Mouse (Mus musculus) intestine, embryonic 16.5 days (tissue): Measurements from ENCODE around the gene Sinhcaf. TPM values are rescaled to one million over a fixed set of nuclear protein-coding genes. Genes with fewer than 3 reads are reported as not detected.
"Not testable (repeated sequence)": the region's sequence is repeated elsewhere in the genome, so short reads cannot be mapped to it uniquely, and the experiment has no call there.

ENCODE experiments used
- ATAC-seq: fragments of 200-750 bp; cut with Nextera tagmentation; 2 replicates; pipeline ENCODE4 v1.8.0; 2017; ENCODE audit warnings: moderate TSS enrichment, moderate library complexity
- H3K27ac ChIP-seq: fragments of 300-500 bp; sonication (generic); 2 replicates; pipeline ENCODE4 v1.5.1; 2014; ENCODE audit warnings: mild to moderate bottlenecking, low read length
- H3K27me3 ChIP-seq: fragments of 300-500 bp; sonication (generic); replicated peaks from 2 replicates; pipeline ENCODE4 v1.6.1; 2014; ENCODE audit warnings: low read length, control low read depth, mixed read lengths; ENCODE audit not compliant: control insufficient read depth, insufficient read depth
- H3K36me3 ChIP-seq: fragments of 300-500 bp; sonication (generic); 2 replicates; pipeline ENCODE4 v1.6.1; 2014; ENCODE audit warnings: low read length, control low read depth; ENCODE audit not compliant: control insufficient read depth, insufficient read depth
- H3K4me1 ChIP-seq: fragments of 300-500 bp; sonication (generic); 2 replicates; pipeline ENCODE4 v1.6.1; 2014; ENCODE audit warnings: low read length, control low read depth, mixed read lengths; ENCODE audit not compliant: control insufficient read depth, insufficient read depth
- H3K4me2 ChIP-seq: fragments of 300-500 bp; sonication (generic); 2 replicates; pipeline ENCODE4 v1.6.1; 2014; ENCODE audit warnings: low read depth, low read length, control low read depth
- H3K4me3 ChIP-seq: fragments of 300-500 bp; sonication (generic); 2 replicates; pipeline ENCODE4 v1.5.1; 2014; ENCODE audit warnings: mild to moderate bottlenecking, low read length
- H3K9ac ChIP-seq: fragments of 300-500 bp; sonication (generic); 2 replicates; pipeline ENCODE4 v1.6.1; 2014; ENCODE audit warnings: low read depth, low read length
- H3K9me3 ChIP-seq: fragments of 300-500 bp; sonication (generic); 2 replicates; pipeline ENCODE4 v1.6.1; 2016; ENCODE audit warnings: low read length, control low read depth; ENCODE audit not compliant: control insufficient read depth
- WGBS: fragments of 180-500 bp; shearing (Covaris S2); extraction: QIAGEN DNeasy Blood & Tissue Kit; methylation state at CpG from one replicate; pipeline ENCODE4 v1.1.7; 2014; 5-methylcytosine and 5-hydroxymethylcytosine counted together
- polyA plus RNA-seq: library from polyadenylated mRNA; unstranded; fragments of >200 nt; fragmentation: Nextera tagmentation; extraction: Ambion mirVana; gene quantifications from 2 replicates; pipeline ENCODE4 v1.2.1, GENCODE M21; 2015

The Sinhcaf gene
- polyA plus RNA-seq = 76.8 and 88.5 TPM in 2 replicates

DNA sequence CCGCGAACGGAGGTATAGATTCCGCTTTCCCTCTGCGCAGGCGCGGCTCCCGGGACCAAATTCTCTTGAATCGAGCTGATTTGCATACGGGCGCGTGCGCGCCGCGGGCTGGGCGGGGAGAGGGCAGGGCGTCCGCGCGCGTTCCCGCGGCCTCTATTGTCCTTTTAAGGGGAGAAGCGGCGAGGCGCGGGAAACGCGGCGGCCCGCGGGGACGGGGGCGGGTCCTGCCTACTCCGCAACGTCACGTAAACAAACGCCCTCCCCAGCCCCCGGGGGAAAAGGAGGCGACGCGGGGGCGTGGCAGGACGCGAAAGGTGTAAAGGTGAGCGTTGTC lies at the start of gene Sinhcaf:
TSS of gene Sinhcaf (minus strand) at position 59 of the 334 bp plus-strand sequence.
- Histone ChIP-seq H3K36me3 (no peaks in the 10 kb centered on the region), H3K9me3 (no peaks in the 10 kb centered on the region), H3K4me1 (peaks cover 13% of the 10 kb centered on the region), H3K27ac (peak within 1 kb of the TSS; percentile 96), H3K4me3 (peak within 1 kb of the TSS; percentile 95), H3K27me3 (no peaks in the 10 kb centered on the region), H3K4me2 (peak within 1 kb of the TSS; percentile 72), H3K9ac (peak within 1 kb of the TSS; percentile 97)
- ATAC-seq = peak; percentile 86
- under 1% methylated on average over 47 of the region's 47 CpGs for WGBS

DNA sequence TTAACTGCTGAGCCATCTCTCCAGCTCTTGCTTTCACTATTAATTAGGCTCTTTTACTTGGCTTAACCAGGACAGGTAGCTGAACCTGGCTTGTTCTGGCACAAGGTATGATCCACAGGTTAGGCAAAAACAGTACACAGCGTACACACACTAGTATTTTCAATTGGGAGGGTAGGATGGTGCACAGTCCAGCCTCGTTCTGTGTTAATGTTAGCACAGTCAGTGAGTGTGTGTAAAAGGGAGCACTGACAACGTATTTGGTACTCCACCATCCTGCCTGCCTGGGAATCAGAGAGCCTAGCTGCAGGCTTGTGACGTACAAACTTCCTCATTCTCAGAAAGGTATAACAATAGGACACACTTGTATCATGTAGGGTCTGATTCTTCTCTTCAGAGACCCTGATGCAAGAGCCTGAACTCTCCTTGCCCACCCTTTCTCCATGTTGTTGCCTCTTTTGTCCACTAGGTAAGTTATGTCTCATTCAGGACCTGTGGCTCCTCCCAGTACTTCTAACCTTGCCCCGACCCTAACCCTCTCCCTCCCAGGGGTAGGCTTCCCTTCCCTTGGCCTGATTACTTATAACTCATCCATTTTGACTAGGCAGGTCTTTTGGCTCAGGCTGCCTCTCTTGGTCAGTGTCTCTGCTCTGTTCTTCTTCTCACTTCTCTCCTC lies 48.2 kb upstream of the Sinhcaf start:
- WGBS = 68% methylated on average over 5 of the region's 5 CpGs
- H3K4me2 ChIP-seq = no peak overlapping the region
- peak; percentile 12; the same call in 1 of the 2 replicates for ATAC-seq

DNA sequence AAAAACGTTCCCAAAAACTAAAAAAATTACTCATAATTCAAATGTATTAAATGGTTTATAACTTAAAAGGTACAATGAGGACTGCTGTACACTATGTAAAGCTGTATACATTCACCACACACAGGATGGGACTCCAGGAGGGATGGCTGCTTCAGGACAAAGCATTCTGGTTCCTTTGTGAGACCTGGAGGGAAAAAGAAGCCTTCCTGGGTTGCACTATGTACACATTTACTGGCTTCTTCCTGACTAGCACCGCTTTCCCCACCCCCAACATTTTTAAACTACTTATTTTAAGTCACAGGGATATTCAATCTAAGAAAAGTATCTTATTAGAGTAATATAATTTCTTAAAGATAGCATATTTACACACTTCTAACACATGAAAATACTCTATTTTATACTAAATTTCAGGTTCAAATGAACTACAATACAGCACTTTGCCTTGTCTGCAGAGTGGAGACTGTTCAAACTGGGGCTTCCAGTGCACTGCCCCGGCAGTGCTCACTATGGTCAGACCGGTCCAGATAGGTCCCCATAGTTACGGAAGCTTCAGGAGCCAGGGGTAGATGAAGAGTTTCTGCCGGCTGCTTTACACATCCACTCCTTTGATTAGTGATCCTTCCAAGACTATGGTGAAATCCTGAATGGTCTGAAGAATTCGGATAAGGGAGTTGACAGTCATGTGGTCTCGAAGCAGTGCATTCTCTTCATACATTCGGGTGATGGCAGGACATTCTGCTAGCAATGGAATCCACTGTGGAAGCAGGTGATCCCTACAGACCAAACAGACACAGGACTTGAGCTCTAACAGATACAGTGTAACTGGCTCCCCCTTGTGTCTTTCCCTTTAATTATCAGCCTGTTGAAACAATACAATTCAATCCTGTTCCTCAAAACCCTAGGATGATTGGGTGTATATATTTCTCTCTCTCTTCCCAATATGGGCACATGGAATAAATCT lies 47.1 kb upstream of the Sinhcaf start:
- H3K27me3 ChIP-seq = no peaks in the 10 kb centered on the region
- 32% methylated on average over 9 of the region's 9 CpGs for WGBS
- peaks cover 12% of the 10 kb centered on the region; the same call in 1 of the 2 replicates for H3K36me3 ChIP-seq
- ATAC-seq = peak; percentile 59
- no peak overlapping the region for H3K4me2 ChIP-seq
- peaks cover 5% of the 10 kb centered on the region; the same call in 1 of the 2 replicates for H3K4me1 ChIP-seq
- no peak overlapping the region for H3K27ac ChIP-seq
- no peak overlapping the region for H3K4me3 ChIP-seq
- H3K9me3 ChIP-seq = no peaks in the 10 kb centered on the region
- H3K9ac ChIP-seq = no peak overlapping the region

More for the DNA sequence above, 48.2 kb upstream of the Sinhcaf start:
- Histone ChIP-seq H3K4me1 (peaks cover 5% of the 10 kb centered on the region; the same call in 1 of the 2 replicates), H3K4me3 (no peak overlapping the region), H3K27ac (no peak overlapping the region), H3K36me3 (peaks cover 12% of the 10 kb centered on the region; the same call in 1 of the 2 replicates), H3K9me3 (no peaks in the 10 kb centered on the region), H3K27me3 (no peaks in the 10 kb centered on the region), H3K9ac (no peak overlapping the region)

DNA sequence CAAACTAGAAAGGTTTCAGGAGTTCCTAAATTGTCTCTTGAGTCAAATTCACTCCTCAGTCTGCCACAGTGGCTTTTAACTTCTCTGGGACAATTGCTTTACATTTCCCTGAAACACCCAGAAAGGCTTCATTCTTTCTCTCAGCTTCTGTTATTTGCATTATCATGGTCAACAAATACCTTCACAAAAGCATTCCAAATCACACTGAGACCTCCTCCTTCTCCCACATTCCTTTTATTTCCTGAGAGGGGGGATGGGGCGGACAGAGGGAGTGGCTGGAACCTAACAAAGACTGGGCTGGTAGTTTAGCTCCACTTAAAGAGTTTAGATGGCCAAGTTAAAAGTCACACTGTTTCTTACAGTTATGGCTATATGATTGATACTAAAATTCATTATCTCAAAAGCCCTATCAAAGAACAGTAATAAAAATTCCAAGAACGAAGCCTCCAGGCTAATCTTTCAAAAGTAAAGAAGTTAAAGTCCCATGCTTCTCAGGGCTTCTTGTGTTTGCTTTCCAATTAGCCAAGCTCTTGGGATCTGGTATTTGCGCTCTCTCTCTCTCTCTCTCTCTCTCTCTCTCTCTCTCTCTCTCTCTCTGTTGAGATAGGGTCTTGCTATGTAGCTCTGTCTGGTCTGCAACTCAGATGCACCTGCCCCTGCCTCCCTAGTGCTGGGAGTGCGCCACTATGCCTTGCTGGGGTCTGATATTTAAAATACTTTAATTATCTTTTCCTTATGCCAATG lies 46.3 kb upstream of the Sinhcaf start:
- H3K4me1 ChIP-seq = peaks cover 5% of the 10 kb centered on the region; the same call in 1 of the 2 replicates
- no peaks in the 10 kb centered on the region for H3K9me3 ChIP-seq
- ATAC-seq = peak; percentile 27; the same call in 1 of the 2 replicates
- no peak overlapping the region for H3K4me2 ChIP-seq
- H3K4me3 ChIP-seq = no peak overlapping the region
- H3K36me3 ChIP-seq = peaks cover 12% of the 10 kb centered on the region; the same call in 1 of the 2 replicates
- no peak overlapping the region for H3K27ac ChIP-seq
- no peaks in the 10 kb centered on the region for H3K27me3 ChIP-seq
- WGBS = 55% methylated on average over 4 of the region's 4 CpGs
- H3K9ac ChIP-seq = no peak overlapping the region

DNA sequence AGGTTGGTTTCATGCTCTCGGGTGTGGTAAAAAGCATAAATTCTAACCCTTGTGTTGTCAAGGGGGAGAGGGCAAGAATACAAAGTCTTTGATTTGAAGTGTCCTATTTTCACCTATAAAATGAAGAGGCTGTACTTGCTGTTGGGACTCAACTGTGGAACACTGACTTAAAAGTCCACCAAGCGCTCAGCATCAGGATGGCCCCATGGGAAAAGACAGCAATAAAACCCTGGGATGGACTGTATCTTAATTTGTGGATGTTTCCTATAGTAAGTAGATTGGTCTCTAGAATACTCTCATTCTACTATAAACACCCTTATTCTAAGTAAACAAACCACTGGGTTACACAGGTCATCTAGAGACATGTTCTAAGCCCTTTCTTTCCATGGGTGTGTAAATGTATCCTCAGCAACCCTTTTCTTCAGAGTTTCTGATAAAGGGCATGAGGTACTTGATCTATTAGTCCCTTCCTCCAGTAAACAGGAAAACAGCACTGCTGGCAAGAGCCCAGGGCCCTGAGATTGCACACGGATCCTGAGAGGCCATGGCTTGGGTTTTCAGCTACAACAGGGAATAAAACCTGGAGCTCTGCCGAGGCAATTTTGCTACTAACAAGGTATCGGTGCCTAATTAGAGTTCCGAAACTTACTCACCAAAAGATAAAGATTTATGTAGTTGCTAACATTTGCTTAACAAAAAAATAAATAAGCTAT lies 45.5 kb upstream of the Sinhcaf start:
- no peak for ATAC-seq
- Histone ChIP-seq H3K27ac (0 out of 2 replicates have a peak overlapping the region, but pooled peaks have one; percentile 8), H3K27me3 (no peaks in the 10 kb centered on the region), H3K4me1 (peaks cover 5% of the 10 kb centered on the region; the same call in 1 of the 2 replicates), H3K4me3 (no peak overlapping the region), H3K36me3 (peaks cover 9% of the 10 kb centered on the region; the same call in 1 of the 2 replicates), H3K4me2 (no peak overlapping the region), H3K9me3 (no peaks in the 10 kb centered on the region), H3K9ac (no peak overlapping the region)
- WGBS = 50% methylated on average over 6 of the region's 6 CpGs

DNA sequence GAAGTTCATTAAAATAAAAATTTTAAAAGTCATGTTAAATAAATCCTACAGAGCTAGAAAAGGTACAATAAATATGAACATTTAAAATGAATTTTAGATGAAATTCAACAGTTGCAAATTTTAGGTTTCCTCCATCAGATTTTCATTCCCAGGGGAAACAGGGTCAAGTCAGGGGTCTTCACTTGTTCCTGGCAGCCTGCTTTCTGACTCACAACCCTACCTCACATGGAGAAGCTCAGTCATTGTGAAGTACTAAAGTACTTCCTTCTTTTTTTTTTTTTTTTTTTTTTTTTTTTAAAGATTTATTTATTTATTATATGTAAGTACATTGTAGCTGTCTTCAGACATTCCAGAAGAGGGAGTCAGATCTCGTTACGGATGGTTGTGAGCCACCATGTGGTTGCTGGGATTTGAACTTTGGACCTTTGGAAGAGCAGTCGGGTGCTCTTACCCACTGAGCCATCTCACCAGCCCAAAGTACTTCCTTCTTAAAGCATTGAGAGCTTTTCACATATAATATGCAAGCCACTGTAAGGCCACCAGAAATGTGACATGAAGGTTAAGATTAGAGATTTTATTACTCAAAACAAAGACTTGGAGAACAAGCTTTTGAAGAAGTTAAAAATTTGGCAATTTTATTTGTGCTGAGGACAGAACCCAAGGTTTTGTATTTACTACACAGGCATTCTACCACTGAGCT lies 43.7 kb upstream of the Sinhcaf start:
- ATAC-seq, H3K4me2 ChIP-seq, H3K36me3 ChIP-seq, H3K27me3 ChIP-seq, H3K9me3 ChIP-seq, H3K4me3 ChIP-seq, H3K27ac ChIP-seq, H3K9ac ChIP-seq, H3K4me1 ChIP-seq: not testable (repeated sequence)
- 75% methylated on average over 1 of the region's 3 CpGs for WGBS

DNA sequence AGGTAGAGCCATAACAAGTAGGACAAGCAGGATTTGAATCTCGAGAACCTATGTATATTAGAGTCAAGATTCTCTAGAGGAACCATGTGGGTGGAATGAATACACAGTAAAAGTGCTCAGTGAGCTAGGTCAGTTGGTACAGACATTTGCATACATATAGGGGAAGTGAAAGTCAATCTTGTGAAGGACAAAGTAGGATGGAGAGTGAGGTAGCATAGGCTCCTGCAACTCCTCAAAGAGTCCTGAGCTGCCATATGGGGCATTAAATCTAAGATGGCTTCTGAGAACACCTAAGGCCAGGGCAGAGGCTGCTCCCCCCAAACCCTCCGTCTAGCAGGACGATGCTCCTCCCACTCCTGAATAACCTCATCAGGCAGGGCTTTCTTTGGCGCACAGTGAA lies 39.7 kb upstream of the Sinhcaf start:
- Histone ChIP-seq H3K27me3 (no peaks in the 10 kb centered on the region), H3K9me3 (no peaks in the 10 kb centered on the region), H3K4me3 (no peak overlapping the region), H3K36me3 (no peaks in the 10 kb centered on the region), H3K4me2 (no peak overlapping the region), H3K27ac (no peak overlapping the region), H3K9ac (no peak overlapping the region), H3K4me1 (peaks cover 2% of the 10 kb centered on the region; the same call in 1 of the 2 replicates)
- no peak for ATAC-seq
- 88% methylated on average over 4 of the region's 4 CpGs for WGBS

DNA sequence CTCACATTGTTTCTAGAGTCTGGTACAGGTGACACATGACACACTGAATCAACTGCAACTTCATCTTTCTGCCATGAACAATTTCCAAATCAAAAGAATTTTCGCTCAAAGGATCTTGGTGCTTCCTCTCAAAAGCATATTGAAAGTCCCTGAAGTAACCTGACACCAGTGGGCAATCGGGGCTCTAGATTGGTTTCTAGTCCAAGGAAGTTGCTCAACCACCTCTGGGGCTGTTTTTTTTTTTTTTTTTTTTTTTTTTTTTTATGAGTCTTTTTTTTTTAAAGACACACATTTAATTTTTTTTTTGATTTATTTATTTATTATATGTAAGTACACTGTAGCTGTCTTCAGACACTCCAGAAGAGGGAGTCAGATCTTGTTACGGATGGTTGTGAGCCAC lies 34.2 kb upstream of the Sinhcaf start:
- WGBS = 58% methylated on average over 2 of the region's 3 CpGs
- Histone ChIP-seq H3K27ac (no peak overlapping the region), H3K27me3 (no peaks in the 10 kb centered on the region), H3K4me1 (peaks cover 2% of the 10 kb centered on the region; the same call in 1 of the 2 replicates), H3K9ac (no peak overlapping the region), H3K9me3 (no peaks in the 10 kb centered on the region), H3K4me2 (no peak overlapping the region), H3K36me3 (no peaks in the 10 kb centered on the region), H3K4me3 (no peak overlapping the region)
- ATAC-seq = no peak
